Mouse (Mus musculus) gastrocnemius, postnatal 14 days (tissue): Measurements from ENCODE around the gene Dlst. TPM values are rescaled to one million over a fixed set of nuclear protein-coding genes. Genes with fewer than 3 reads are reported as not detected.
"Not testable (repeated sequence)": the region's sequence is repeated elsewhere in the genome, so short reads cannot be mapped to it uniquely, and the experiment has no call there.

Source experiments
- DNase-seq: peaks from one replicate; pipeline ENCODE4 v3.0.0; 2021; ENCODE audit warnings: mixed read lengths
- intact Hi-C: fragments of 180-260 bp; cut with DNase I; formaldehyde crosslinking; loops from one replicate; pipeline ENCODE4 v1.15.1; 2025; ENCODE audit warnings: low total_unique reads
- total RNA-seq, 2 experiments: library from RNA; stranded (reverse); gene quantifications; 2 replicates each; pipeline ENCODE4 v1.2.3; 2021

Dlst gene
- total RNA-seq, 2 experiments from 2014 or later: 291 to 372 TPM

- intact Hi-C loops: no loop called here
- DNase-seq: no peak
These were observed 2.1 kb downstream of the Dlst start for GRCm38 (mm10) chr12:85112550-85113251.

DNA sequence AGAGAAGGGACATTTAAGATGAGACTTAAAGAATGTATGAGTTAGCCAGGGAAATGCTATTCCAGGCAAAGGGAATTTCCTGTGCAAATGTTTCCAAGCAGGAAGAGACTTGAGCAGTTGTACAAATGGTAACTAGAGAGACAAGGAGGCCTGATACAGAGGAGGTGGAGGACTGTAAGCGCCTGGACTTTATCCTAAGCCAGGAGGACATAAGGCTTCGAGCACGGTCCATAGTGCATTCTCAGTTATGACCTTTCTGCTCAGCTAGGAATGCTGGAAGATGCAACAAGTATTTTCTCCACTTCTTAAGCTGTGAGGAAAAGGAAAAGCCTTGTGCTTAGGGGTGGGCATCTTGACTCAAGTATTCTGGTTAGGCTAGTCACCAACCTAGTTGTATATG, 2.7 kb downstream of the Dlst start:
- no peak for DNase-seq
- intact Hi-C loops: no loop called here

DNA sequence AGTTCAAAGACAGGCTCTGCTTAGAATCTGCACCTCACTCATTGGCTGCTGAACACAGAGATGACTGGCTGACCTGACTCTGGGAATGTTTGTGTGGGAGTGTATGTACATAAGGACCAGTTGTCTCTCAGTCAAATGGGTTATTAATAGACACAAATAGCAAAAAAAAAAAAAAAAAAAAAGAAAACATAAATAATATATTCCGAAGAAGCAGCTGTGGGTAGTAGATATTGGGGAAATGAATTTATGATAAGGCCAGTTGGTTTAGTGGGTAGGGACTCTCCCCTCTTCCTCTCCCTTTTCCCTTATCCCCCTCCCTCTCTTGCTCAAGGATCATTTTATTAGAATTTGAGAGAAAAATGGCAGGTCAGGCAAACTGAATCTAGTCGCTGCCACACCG, 3.3 kb downstream of the Dlst start:
- intact Hi-C loops: no loop called here
- no peak for DNase-seq

DNA sequence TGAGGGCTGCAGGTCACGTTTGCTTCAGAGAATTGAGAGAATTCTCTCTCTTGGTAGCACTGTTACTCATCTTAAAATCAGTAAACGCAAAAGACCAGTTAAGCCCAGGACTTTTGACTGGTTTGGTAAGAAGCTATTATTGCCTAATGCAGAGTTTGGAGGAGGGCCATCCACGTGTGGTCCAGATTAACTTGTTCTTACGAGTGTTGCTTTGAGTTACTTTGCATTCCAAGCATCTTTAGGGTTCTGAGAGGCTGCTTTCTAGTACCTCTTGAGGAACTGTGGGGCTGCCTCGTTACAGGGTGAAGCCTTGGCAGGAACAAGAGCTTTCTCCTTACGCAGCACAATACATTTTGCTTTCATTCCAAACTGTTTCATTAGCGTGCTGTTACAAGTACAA, 5.0 kb downstream of the Dlst start:
- intact Hi-C loops: no loop called here
- no peak for DNase-seq

GRCm38 (mm10) chr12:85121806-85122459, 11.3 kb downstream of the Dlst start:
- no peak for DNase-seq
- intact Hi-C loops: no loop called here

GRCm38 (mm10) chr12:85123108-85123530, 12.5 kb downstream of the Dlst start:
- intact Hi-C loops: no loop called here
- DNase-seq: no peak

DNA sequence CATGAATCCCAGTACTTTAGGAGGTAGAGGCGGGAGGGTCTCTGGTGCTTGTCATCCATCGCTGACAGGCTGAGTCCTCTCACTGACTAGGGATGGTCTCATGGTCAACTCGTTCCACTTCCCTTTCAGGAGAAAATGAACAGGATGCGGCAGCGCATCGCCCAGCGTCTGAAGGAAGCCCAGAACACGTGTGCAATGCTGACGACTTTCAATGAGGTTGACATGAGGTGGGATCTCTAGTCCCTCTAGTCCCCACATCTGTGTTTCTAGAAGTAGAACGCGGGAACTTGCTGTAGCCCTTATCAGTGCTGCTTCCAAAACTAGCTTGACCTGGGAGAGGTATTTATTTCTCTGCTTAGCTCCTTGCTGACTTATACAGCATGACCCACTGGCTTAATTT, 13.0 kb downstream of the Dlst start:
- DNase-seq: no peak
- intact Hi-C loops: no loop called here

DNA sequence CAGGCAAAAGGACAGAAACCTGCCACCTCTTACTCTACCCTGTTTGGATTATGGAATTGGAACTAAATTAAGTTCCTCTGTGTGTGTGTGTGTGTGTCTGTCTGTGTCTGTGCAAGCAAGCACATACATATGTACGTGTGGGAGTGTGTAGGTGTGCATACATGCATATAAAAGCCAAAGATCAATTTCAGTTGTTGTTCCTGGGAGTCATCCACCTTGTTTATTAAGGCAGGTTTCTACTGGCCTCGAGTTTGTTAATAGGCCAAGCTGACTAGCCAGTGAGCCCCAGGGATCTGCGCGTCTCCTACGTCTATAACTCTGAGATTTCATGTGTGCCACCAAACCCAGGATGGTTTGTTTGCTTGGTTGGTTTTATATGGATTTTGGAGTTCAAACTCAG, 14.1 kb downstream of the Dlst start:
- no peak for DNase-seq
- intact Hi-C loops: no loop called here

DNA sequence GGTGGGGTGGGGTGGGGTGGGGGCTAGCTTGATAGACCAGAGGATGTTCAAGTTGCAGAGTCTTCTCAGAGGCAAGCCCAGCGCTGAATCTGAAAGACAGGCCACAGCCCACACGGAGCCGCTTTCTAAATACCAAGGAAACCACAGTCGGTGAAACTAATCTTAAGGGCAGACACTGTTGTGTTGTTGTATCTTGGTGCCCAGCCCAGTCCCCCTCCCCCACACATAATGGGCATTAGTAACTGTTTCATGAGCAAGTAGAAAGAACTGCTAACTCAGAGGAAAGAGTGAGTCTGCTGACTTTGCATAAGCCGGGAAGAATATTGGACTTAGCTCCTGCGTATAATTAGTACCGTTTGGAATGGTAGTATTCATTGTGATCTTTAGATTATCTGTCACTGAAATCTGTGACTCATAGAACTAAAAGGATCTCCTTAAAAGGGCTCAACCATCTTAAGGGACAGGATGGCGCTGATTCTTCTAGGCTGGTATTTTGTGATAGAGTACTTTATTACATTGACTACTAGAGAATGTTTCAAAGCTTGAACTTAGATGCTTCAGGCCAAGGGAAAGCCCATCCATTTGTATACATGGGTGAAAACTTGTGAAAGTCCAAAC, 16.5 kb downstream of the Dlst start:
- no peak for DNase-seq
- intact Hi-C loops: no loop called here

GRCm38 (mm10) chr12:85129426-85129978, 18.9 kb downstream of the Dlst start:
- DNase-seq: no peak
- intact Hi-C loops: no loop called here

GRCm38 (mm10) chr12:85131361-85131760, 20.7 kb downstream of the Dlst start:
- no peak for DNase-seq
- intact Hi-C loops: no loop called here

GRCm38 (mm10) chr12:85134043-85134794, 23.6 kb downstream of the Dlst start:
- intact Hi-C loops: no loop called here
- DNase-seq: no peak

GRCm38 (mm10) chr12:85135513-85136470, 25.2 kb downstream of the Dlst start:
- DNase-seq: peak; percentile 46
- intact Hi-C loops: no loop called here

DNA sequence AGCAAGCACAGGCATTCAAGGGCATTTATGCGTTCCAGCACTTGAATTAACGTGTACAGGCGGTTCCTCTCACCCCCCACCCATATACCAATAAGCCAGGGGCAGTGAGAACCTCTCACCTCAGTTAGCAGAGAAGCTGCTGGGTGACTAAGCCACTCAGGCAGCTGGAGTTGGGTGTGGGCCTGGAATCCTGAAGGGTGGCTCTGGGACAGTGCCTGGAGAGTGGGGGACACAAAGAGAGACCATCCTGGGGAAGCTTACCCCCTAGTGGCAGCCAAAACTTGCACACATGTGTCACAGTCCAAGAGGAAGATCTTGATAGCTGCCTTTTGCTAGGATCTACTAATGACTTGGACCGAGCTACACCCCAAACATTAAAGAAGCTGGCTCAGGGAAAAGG, 26.0 kb downstream of the Dlst start:
- intact Hi-C loops: no loop called here
- DNase-seq: no peak

- intact Hi-C loops: loop anchor here (5.0 kb wide), 1 partner anchor 167 kb away; no protein-coding TSS in a partner anchor
- DNase-seq: no peak
These were observed 29.5 kb downstream of the Dlst start for GRCm38 (mm10) chr12:85140036-85140701.

GRCm38 (mm10) chr12:85141096-85141495, 30.5 kb downstream of the Dlst start:
- intact Hi-C loops: loop anchor here (5.0 kb wide), 1 partner anchor 166 kb away; no protein-coding TSS in a partner anchor
- DNase-seq: no peak

- peak; percentile 85 for DNase-seq
- intact Hi-C loops: loop anchor here (5.0 kb wide), 1 partner anchor 164 kb away; no protein-coding TSS in a partner anchor
These were observed 32.2 kb downstream of the Dlst start for GRCm38 (mm10) chr12:85142803-85143202.

DNA sequence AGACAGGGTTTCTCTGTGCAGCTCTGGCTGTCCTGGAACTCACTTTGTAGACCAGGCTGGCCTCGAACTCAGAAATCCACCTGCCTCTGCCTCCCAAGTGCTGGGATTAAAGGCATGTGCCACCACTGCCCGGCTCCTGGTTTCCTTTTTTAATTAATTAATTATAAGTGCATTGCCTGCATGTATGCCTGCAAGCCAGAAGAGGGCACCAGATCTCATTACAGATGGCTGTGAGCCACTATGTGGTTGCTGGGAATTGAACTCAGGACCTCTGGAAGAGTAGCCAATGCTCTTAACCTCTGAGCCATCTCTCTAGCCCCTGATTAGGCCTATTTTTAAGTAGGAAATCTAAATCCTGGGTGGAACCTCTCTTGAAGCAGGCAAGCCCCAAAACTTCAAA, 33.6 kb downstream of the Dlst start:
- DNase-seq: not testable (repeated sequence)
- intact Hi-C loops: loop anchor here (5.0 kb wide), 1 partner anchor 163 kb away; no protein-coding TSS in a partner anchor
